Mouse (Mus musculus) midbrain, postnatal 0 days (tissue): Measurements from ENCODE around the gene Rab8b. TPM values are rescaled to one million over a fixed set of nuclear protein-coding genes. Genes with fewer than 3 reads are reported as not detected.

ENCODE experiments used
- ATAC-seq: fragments of 200-750 bp; cut with Nextera tagmentation; 2 replicates; pipeline ENCODE4 v1.8.0; 2017; ENCODE audit warnings: moderate number of reproducible peaks, mild to moderate bottlenecking, moderate TSS enrichment, moderate library complexity; ENCODE audit not compliant: low FRiP score
- DNase-seq: peaks from one replicate; pipeline ENCODE4 v3.0.0-alpha.2; 2015; ENCODE audit warnings: low spot score
- H3K27ac ChIP-seq: fragments of 300-500 bp; sonication (generic); 2 replicates; pipeline ENCODE4 v1.5.1; 2014; ENCODE audit warnings: low read depth, mild to moderate bottlenecking, low read length, mixed read lengths
- H3K27me3 ChIP-seq: fragments of 300-500 bp; sonication (generic); 2 replicates; pipeline ENCODE4 v1.6.1; 2014; ENCODE audit warnings: low read length, control low read depth, mixed read lengths; ENCODE audit not compliant: insufficient read depth
- H3K36me3 ChIP-seq: fragments of 300-500 bp; sonication (generic); 2 replicates; pipeline ENCODE4 v1.6.1; 2014; ENCODE audit warnings: low read length, control low read depth, mixed read lengths; ENCODE audit not compliant: insufficient read depth
- H3K4me1 ChIP-seq: fragments of 300-500 bp; sonication (generic); 2 replicates; pipeline ENCODE4 v1.6.1; 2014; ENCODE audit warnings: mild to moderate bottlenecking, control low read depth, antibody characterized with exemption, low read length, mixed read lengths; ENCODE audit not compliant: insufficient read depth
- H3K4me2 ChIP-seq: fragments of 300-500 bp; sonication (generic); 2 replicates; pipeline ENCODE4 v1.6.1; 2014; ENCODE audit warnings: low read depth, mild to moderate bottlenecking, low read length, mixed read lengths; ENCODE audit not compliant: poor library complexity, severe bottlenecking
- H3K4me3 ChIP-seq: fragments of 300-500 bp; sonication (generic); 2 replicates; pipeline ENCODE4 v1.5.1; 2014; ENCODE audit warnings: low read depth, mild to moderate bottlenecking, low read length, moderate library complexity
- H3K9ac ChIP-seq: fragments of 300-500 bp; sonication (generic); replicated peaks from 2 replicates; pipeline ENCODE4 v1.6.1; 2014; ENCODE audit warnings: mild to moderate bottlenecking, low read length, moderate library complexity, mixed read lengths; ENCODE audit not compliant: poor library complexity, severe bottlenecking
- H3K9me3 ChIP-seq: fragments of 300-500 bp; sonication (generic); 2 replicates; pipeline ENCODE4 v1.6.1; 2016; ENCODE audit warnings: low read length, control low read depth
- CTCF ChIP-seq: IDR thresholded peaks from 2 replicates; pipeline ENCODE4 v1.5.1; 2016; ENCODE audit warnings: antibody characterized with exemption, mild to moderate bottlenecking
- WGBS: fragments of 180-500 bp; shearing (Covaris S2); extraction: QIAGEN DNeasy Blood & Tissue Kit; methylation state at CpG from one replicate; pipeline ENCODE4 v1.1.7; 2014; 5-methylcytosine and 5-hydroxymethylcytosine counted together
- polyA plus RNA-seq: library from polyadenylated mRNA; unstranded; fragments of >200 nt; fragmentation: Nextera tagmentation; extraction: Ambion mirVana; gene quantifications from 2 replicates; pipeline ENCODE4 v1.2.1, GENCODE M21; 2015
- total RNA-seq: library from RNA; depleted of rRNA; stranded (reverse); fragments of >200 nt; gene quantifications from 2 replicates; pipeline ENCODE4 v1.2.3, GENCODE M21; 2014

Rab8b gene
- total and polyA plus RNA-seq, 2 experiments from 2014 or later: 18.2 to 26.0 TPM

DNA sequence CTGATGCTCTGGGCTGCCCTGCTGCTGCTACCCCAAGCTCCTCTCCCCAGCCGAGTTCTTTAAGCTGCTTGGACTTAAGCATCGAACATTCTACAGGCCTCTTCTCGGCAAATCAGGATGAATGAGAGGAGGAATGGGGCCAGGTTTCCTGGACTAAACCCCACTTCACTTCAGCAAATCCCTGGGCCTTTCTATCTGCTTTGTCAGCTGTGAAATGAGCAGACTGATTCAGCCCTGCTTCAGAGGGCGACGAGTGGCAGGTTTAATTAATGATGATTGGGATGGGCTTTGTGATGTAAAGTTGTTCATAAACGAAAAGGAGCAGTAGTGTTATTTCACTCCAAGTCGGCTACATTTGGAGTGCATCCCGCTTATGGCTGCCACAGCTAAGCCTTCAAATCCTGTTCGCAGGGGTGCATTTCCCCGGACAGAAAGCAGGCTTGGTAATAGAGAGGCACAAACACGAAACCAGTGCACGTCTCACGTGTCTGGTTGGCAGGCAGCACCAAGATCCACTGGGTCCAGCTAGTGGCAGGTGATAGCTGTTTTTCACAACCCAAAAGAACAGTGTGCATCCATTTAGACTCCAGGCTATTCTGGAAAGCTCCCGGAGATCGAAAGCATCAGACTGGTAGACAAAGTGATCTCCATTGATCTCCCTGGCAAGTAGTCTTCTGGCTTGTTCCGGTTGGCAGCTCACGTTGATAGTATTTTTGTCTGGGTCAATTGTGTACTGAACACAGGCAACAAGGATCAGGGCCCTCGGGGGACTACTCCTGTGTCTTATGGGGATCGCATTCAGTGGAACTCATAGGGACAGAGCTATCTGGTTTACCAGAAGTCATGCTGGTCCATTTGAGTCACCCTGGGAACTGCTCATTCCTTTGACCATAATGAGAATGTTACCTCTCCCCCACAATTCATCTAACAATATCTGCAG lies 14.7 kb upstream of the Rab8b start:
- DNase-seq (peak; percentile 75), ATAC-seq (peak; percentile 38; the same call in 1 of the 2 replicates)
- no peaks in the 10 kb centered on the region for H3K9me3 ChIP-seq
- no peaks in the 10 kb centered on the region for H3K27me3 ChIP-seq
- no peak overlapping the region for H3K4me2 ChIP-seq
- no peaks in the 10 kb centered on the region for H3K4me1 ChIP-seq
- H3K27ac ChIP-seq: peak overlapping the region; percentile 49; the same call in 1 of the 2 replicates
- H3K4me3 ChIP-seq: no peak overlapping the region
- no peaks in the 10 kb centered on the region for H3K36me3 ChIP-seq
- no peak overlapping the region for H3K9ac ChIP-seq
- 21% methylated on average over 19 of the region's 19 CpGs for WGBS
- no peak for TF ChIP-seq CTCF

DNA sequence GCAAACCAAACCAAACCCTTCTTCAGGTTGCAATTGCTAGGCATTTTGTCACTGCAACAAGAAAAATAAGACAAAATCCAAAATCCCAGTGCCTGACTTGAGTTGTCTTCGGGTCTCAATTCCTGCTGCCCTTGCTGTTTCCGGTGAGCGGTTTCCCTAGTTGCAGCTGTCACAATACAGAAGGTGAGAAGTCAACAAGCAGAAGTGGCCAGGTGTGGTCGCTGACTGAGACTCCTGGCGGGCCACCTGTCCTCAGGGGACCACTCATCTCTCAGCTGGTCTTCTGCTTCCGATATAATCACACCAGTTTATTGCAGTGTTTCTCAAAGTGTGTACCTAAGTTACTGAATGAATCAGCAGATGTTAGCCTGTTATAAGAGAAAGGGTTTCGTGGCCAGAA lies 10.9 kb upstream of the Rab8b start:
- no peaks in the 10 kb centered on the region for H3K4me1 ChIP-seq
- DNase-seq (no peak), ATAC-seq (no peak)
- TF ChIP-seq CTCF: no peak
- no peaks in the 10 kb centered on the region for H3K36me3 ChIP-seq
- no peak overlapping the region for H3K27ac ChIP-seq
- H3K4me3 ChIP-seq: no peak overlapping the region
- H3K9me3 ChIP-seq: no peaks in the 10 kb centered on the region
- 79% methylated on average over 7 of the region's 7 CpGs for WGBS
- no peaks in the 10 kb centered on the region for H3K27me3 ChIP-seq
- no peak overlapping the region for H3K4me2 ChIP-seq
- H3K9ac ChIP-seq: no peak overlapping the region

- peak; percentile 40 for DNase-seq
- no peak for ATAC-seq
- 55% methylated on average over 8 of the region's 8 CpGs for WGBS
Measured at GRCm38 (mm10) chr9:66927696-66928402, 8.4 kb upstream of the Rab8b start.

GRCm38 (mm10) chr9:66925853-66926252 lies 6.4 kb upstream of the Rab8b start:
- WGBS: 76% methylated on average over 3 of the region's 3 CpGs
- no peaks in the 10 kb centered on the region for H3K27me3 ChIP-seq
- no peak for DNase-seq
- ATAC-seq: no peak
- no peak overlapping the region for H3K4me3 ChIP-seq
- no peaks in the 10 kb centered on the region for H3K9me3 ChIP-seq
- no peak overlapping the region for H3K27ac ChIP-seq
- no peaks in the 10 kb centered on the region for H3K4me1 ChIP-seq
- H3K36me3 ChIP-seq: no peaks in the 10 kb centered on the region
- no peak overlapping the region for H3K9ac ChIP-seq
- no peak for TF ChIP-seq CTCF
- no peak overlapping the region for H3K4me2 ChIP-seq

More at GRCm38 (mm10) chr9:66927696-66928402, 8.4 kb upstream of the Rab8b start:
- Histone ChIP-seq H3K4me1 (no peaks in the 10 kb centered on the region), H3K36me3 (no peaks in the 10 kb centered on the region), H3K27ac (no peak overlapping the region), H3K9me3 (no peaks in the 10 kb centered on the region), H3K4me2 (no peak overlapping the region), H3K4me3 (no peak overlapping the region), H3K27me3 (no peaks in the 10 kb centered on the region), H3K9ac (no peak overlapping the region)
- no peak for TF ChIP-seq CTCF

DNA sequence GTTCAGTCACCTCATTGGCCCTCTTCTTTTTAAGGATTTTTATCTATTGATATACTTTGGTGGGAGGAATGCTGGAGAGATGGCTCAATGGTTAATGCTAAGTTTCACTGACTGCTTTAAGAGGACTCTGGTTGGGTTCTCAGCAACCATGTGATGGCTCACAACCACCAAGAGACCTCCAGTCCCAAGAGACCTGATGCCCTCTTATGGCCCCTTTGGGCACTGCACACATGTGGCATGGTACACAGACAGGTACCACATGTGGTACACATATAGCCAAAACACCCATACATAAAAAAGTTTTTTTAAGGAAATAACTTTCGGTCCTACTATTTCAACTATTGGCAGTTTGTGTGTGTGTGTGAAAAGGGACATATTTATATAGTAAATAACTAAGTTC lies 2.6 kb upstream of the Rab8b start:
- Histone ChIP-seq H3K4me1 (0 out of 2 replicates have a peak, but pooled peaks cover 6% of the 10 kb centered on the region), H3K36me3 (no peaks in the 10 kb centered on the region; the same call in 1 of the 2 replicates), H3K4me3 (no peak overlapping the region), H3K27me3 (no peaks in the 10 kb centered on the region), H3K4me2 (no peak overlapping the region), H3K9ac (no peak overlapping the region), H3K27ac (no peak overlapping the region), H3K9me3 (no peaks in the 10 kb centered on the region)
- ATAC-seq (no peak), DNase-seq (no peak)
- TF ChIP-seq CTCF: peak; percentile 14; the same call in 1 of the 2 replicates
- WGBS: 98% methylated on average over 1 of the region's 1 CpGs
